Mouse (Mus musculus) testis, adult 10 weeks (tissue): Measurements from ENCODE around the gene Olfr397. TPM values are rescaled to one million over a fixed set of nuclear protein-coding genes. Genes with fewer than 3 reads are reported as not detected.

ENCODE experiments used
- polyA plus RNA-seq: library from polyadenylated mRNA; stranded (reverse); fragments of 350-450 nt; fragmentation: Illumina TruSeq; extraction: RNeasy Lipid Tissue Mini Kit (QIAGEN cat#74804); gene quantifications from one replicate; pipeline ENCODE4 v1.2.3, GENCODE M21; 2014; ENCODE audit warnings: low read depth, low replicate concordance

The Olfr397 gene
- not detected for polyA plus RNA-seq

DNA sequence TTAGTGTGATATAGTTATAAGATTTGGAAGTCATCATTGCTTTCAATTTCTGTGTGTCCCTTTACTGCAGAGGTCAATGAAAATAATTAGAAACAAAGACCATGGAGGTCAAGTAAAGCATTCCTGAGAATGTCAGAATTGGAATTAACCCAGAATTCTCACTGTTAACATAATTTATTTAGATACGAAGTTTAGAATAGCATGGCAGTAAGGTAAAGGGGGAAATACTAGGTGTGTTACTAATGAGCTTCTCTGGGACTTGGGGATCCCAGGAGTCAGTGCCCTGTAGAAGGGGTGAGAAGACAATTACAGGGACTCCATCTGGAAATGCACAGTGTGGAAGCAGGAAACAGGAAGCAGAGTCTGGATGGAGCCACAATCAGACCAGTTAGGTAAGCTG lies at the start of gene Olfr397:
Olfr397 (plus strand) TSS at position 301 of the 400 bp plus-strand sequence.

GRCm38 (mm10) chr11:73936377-73936776 lies 24.2 kb upstream of the Olfr397 start, which contains the start of gene Olfr23:
TSS of gene Olfr23 (plus strand) at chr11:73936677.

DNA sequence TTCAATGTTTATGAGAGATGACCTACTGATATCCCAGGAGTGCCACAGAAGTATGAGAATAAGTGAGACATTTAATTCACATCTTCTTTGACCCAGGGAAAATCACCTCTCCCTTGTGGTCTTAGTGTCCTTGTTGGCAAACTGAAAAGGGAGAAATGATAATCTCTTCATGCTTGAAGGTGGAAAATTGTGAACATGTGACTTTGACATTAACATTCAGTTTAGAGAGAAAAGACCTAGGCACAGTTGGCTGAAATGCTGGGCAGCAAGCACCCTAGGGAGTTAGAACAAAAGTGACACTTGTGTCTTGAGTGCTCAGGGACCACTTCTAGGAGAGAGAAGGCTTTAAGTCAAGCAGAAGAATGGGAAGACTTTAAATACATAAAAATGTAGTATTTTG lies 29.7 kb downstream of the Olfr397 start, which contains the start of gene Olfr398:
Olfr398 (minus strand) TSS at position 101 of the 400 bp plus-strand sequence.

Other genes starting within 250 kb of the Olfr397 start
- gene Olfr389, start 180.1 kb upstream of the Olfr397 start, polyA plus RNA-seq: not detected
- gene Olfr390, start 177.9 kb upstream of the Olfr397 start, polyA plus RNA-seq: 0.18 TPM
- gene Olfr391-ps, start 157.8 kb upstream of the Olfr397 start, polyA plus RNA-seq: not detected
- gene Olfr392, start 143.8 kb upstream of the Olfr397 start, polyA plus RNA-seq: not detected
- not detected for gene Olfr393, start 109.4 kb upstream of the Olfr397 start, polyA plus RNA-seq
- not detected for gene Olfr394, start 70.0 kb upstream of the Olfr397 start, polyA plus RNA-seq
- not detected for gene Olfr395, start 51.5 kb upstream of the Olfr397 start, polyA plus RNA-seq
- gene Olfr23, start 24.1 kb upstream of the Olfr397 start, polyA plus RNA-seq: 1.6 TPM
- not detected for gene Olfr398, start 29.6 kb downstream of the Olfr397 start, polyA plus RNA-seq
- gene Olfr139, start 95.7 kb downstream of the Olfr397 start, polyA plus RNA-seq: not detected
- gene Olfr399, start 95.8 kb downstream of the Olfr397 start, polyA plus RNA-seq: not detected
- gene Zfp616, start 109.1 kb downstream of the Olfr397 start, polyA plus RNA-seq: not detected
- gene Olfr401, start 152.9 kb downstream of the Olfr397 start, polyA plus RNA-seq: not detected
- gene Olfr402, start 192.7 kb downstream of the Olfr397 start, polyA plus RNA-seq: 0.63 TPM
- not detected for gene Olfr403, start 225.4 kb downstream of the Olfr397 start, polyA plus RNA-seq